Mouse (Mus musculus): ENCODE measurements around the gene Hoxb8. TPM values are rescaled to one million over a fixed set of nuclear protein-coding genes. Genes with fewer than 3 reads are reported as not detected.

Hoxb8 gene
- total RNA-seq, 1 experiment, result 0.18 TPM

- H3K4me3 ChIP-seq (ENCODE audit: insufficient read depth in 1 of 2, low read depth in 1 of 2, low read length in 2 of 2, poor library complexity in 1 of 2, severe bottlenecking in 1 of 2), result no peak overlapping the region
- DNase-seq (ENCODE audit: low read depth, low spot score), result no peak
- no peak overlapping the region for H3K27ac ChIP-seq (ENCODE audit: insufficient read depth, low read depth, low read length, poor library complexity, severe bottlenecking)
- H3K9ac ChIP-seq (ENCODE audit: insufficient read depth, low read depth, low read length, poor library complexity, severe bottlenecking), result no peak overlapping the region
- H3K9me3 ChIP-seq (ENCODE audit: control insufficient read depth, insufficient read depth, low read depth, low read length), result no peaks in the 10 kb centered on the region
- in situ Hi-C loops (cut with MboI; ENCODE audit: low sequenced_read_pairs in 2 of 2, unreplicated experiment in 2 of 2), result loop anchor here in 1 of 2 experiments (5.0 kb wide), 1 partner anchor 43 kb away; the partner anchor contains the start of gene Hoxb8
- no peaks in the 10 kb centered on the region for H3K36me3 ChIP-seq (ENCODE audit: control insufficient read depth, insufficient read depth, low read length, poor library complexity, severe bottlenecking)
- no peaks in the 10 kb centered on the region for H3K4me1 ChIP-seq (ENCODE audit: control insufficient read depth in 2 of 2, insufficient read depth in 2 of 2, low read length in 2 of 2, poor library complexity in 1 of 2)
- TF ChIP-seq HCFC1 (IDR thresholded peaks at IDR 0.05; ENCODE audit: borderline replicate concordance, insufficient read depth, low read length) (no peak), CHD2 (IDR thresholded peaks at IDR 0.05; ENCODE audit: low read depth, low read length) (no peak), ZNF384 (IDR thresholded peaks at IDR 0.05; ENCODE audit: low read depth, low read length) (no peak), MAFK (IDR thresholded peaks at IDR 0.05; ENCODE audit: insufficient read depth, low read depth, low read length) (no peak), ZC3H11A (IDR thresholded peaks at IDR 0.05; ENCODE audit: borderline replicate concordance, low read depth, low read length) (no peak)
Observed at GRCm38 (mm10) chr11:96325747-96326212, 44.1 kb downstream of the Hoxb8 start.

GRCm38 (mm10) chr11:96326705-96327104, 45.0 kb downstream of the Hoxb8 start:
- DNase-seq (ENCODE audit: low read depth, low spot score), result no peak
- Histone ChIP-seq H3K4me1 (ENCODE audit: control insufficient read depth in 2 of 2, insufficient read depth in 2 of 2, low read length in 2 of 2, poor library complexity in 1 of 2) (no peaks in the 10 kb centered on the region), H3K36me3 (ENCODE audit: control insufficient read depth, insufficient read depth, low read length, poor library complexity, severe bottlenecking) (no peaks in the 10 kb centered on the region), H3K9ac (ENCODE audit: insufficient read depth, low read depth, low read length, poor library complexity, severe bottlenecking) (no peak overlapping the region), H3K4me3 (ENCODE audit: insufficient read depth in 1 of 2, low read depth in 1 of 2, low read length in 2 of 2, poor library complexity in 1 of 2, severe bottlenecking in 1 of 2) (no peak overlapping the region), H3K9me3 (ENCODE audit: control insufficient read depth, insufficient read depth, low read depth, low read length) (no peaks in the 10 kb centered on the region), H3K27ac (ENCODE audit: insufficient read depth, low read depth, low read length, poor library complexity, severe bottlenecking) (no peak overlapping the region)
- no peak for TF ChIP-seq HCFC1 (IDR thresholded peaks at IDR 0.05; ENCODE audit: borderline replicate concordance, insufficient read depth, low read length)
- no peak for TF ChIP-seq CHD2 (IDR thresholded peaks at IDR 0.05; ENCODE audit: low read depth, low read length)
- TF ChIP-seq MAFK (IDR thresholded peaks at IDR 0.05; ENCODE audit: insufficient read depth, low read depth, low read length), result no peak
- TF ChIP-seq ZC3H11A (IDR thresholded peaks at IDR 0.05; ENCODE audit: borderline replicate concordance, low read depth, low read length), result no peak
- no peak for TF ChIP-seq ZNF384 (IDR thresholded peaks at IDR 0.05; ENCODE audit: low read depth, low read length)
- in situ Hi-C loops (cut with MboI; ENCODE audit: low sequenced_read_pairs in 2 of 2, unreplicated experiment in 2 of 2), result loop anchor here in 1 of 2 experiments (5.0 kb wide), 1 partner anchor 44 kb away; the partner anchor contains the start of gene Hoxb8

DNA sequence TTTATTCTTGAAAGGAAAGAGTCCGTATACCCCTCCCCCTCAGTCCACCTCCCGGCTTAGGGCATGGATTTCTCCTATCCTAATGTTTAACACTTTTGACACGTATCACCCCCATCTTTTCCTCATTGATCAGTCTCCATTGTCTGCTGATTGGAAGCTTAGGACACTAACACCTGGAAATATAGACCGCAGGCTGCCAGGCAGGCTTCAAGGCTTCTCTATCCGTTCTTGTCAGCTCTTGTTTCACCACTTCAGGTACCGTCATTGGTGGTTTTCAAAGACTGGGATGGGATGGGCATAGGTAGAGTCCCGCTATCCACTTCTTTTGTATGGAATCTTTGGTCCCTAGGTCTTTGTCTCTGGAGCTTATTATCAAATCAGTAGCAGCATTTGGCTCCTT, 45.4 kb downstream of the Hoxb8 start:
- no peak overlapping the region for H3K4me3 ChIP-seq (ENCODE audit: insufficient read depth in 1 of 2, low read depth in 1 of 2, low read length in 2 of 2, poor library complexity in 1 of 2, severe bottlenecking in 1 of 2)
- H3K9me3 ChIP-seq (ENCODE audit: control insufficient read depth, insufficient read depth, low read depth, low read length), result no peaks in the 10 kb centered on the region
- no peaks in the 10 kb centered on the region for H3K36me3 ChIP-seq (ENCODE audit: control insufficient read depth, insufficient read depth, low read length, poor library complexity, severe bottlenecking)
- no peak for DNase-seq (ENCODE audit: low read depth, low spot score)
- H3K9ac ChIP-seq (ENCODE audit: insufficient read depth, low read depth, low read length, poor library complexity, severe bottlenecking), result no peak overlapping the region
- no peak for TF ChIP-seq ZNF384 (IDR thresholded peaks at IDR 0.05; ENCODE audit: low read depth, low read length)
- TF ChIP-seq ZC3H11A (IDR thresholded peaks at IDR 0.05; ENCODE audit: borderline replicate concordance, low read depth, low read length), result no peak
- no peak for TF ChIP-seq CHD2 (IDR thresholded peaks at IDR 0.05; ENCODE audit: low read depth, low read length)
- TF ChIP-seq MAFK (IDR thresholded peaks at IDR 0.05; ENCODE audit: insufficient read depth, low read depth, low read length), result no peak
- TF ChIP-seq HCFC1 (IDR thresholded peaks at IDR 0.05; ENCODE audit: borderline replicate concordance, insufficient read depth, low read length), result no peak
- H3K4me1 ChIP-seq (ENCODE audit: control insufficient read depth in 2 of 2, insufficient read depth in 2 of 2, low read length in 2 of 2, poor library complexity in 1 of 2), result no peaks in the 10 kb centered on the region
- in situ Hi-C loops (cut with MboI; ENCODE audit: low sequenced_read_pairs in 2 of 2, unreplicated experiment in 2 of 2), result loop anchor here in 1 of 2 experiments (5.0 kb wide), 1 partner anchor 45 kb away; the partner anchor contains the start of gene Hoxb8
- H3K27ac ChIP-seq (ENCODE audit: insufficient read depth, low read depth, low read length, poor library complexity, severe bottlenecking), result no peak overlapping the region

DNA sequence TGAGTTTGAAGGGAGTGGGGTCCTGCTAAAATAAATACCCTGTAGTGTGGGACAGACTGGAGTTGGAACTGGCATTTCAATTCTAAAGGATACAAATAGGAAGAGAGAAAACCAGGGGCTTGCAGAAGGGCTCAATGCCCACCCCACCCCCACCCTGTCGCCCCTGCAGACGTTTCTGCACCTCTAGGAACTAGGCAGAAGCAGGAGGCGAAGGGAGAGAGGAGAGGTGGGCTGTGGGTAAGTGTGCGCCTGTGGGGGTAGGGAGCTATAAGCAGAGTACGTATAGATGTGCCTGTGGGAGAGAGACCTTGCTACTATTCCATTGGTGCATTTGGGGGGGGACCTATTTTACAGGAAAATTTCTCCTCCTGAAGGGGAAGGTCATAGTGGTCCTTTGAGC, 46.0 kb downstream of the Hoxb8 start:
- in situ Hi-C loops (cut with MboI; ENCODE audit: low sequenced_read_pairs in 2 of 2, unreplicated experiment in 2 of 2), result loop anchor here in 1 of 2 experiments (5.0 kb wide), 1 partner anchor 45 kb away; the partner anchor contains the start of gene Hoxb8
- no peaks in the 10 kb centered on the region for H3K36me3 ChIP-seq (ENCODE audit: control insufficient read depth, insufficient read depth, low read length, poor library complexity, severe bottlenecking)
- no peak overlapping the region for H3K4me3 ChIP-seq (ENCODE audit: insufficient read depth in 1 of 2, low read depth in 1 of 2, low read length in 2 of 2, poor library complexity in 1 of 2, severe bottlenecking in 1 of 2)
- no peaks in the 10 kb centered on the region for H3K9me3 ChIP-seq (ENCODE audit: control insufficient read depth, insufficient read depth, low read depth, low read length)
- TF ChIP-seq ZNF384 (IDR thresholded peaks at IDR 0.05; ENCODE audit: low read depth, low read length) (no peak), MAFK (IDR thresholded peaks at IDR 0.05; ENCODE audit: insufficient read depth, low read depth, low read length) (no peak), CHD2 (IDR thresholded peaks at IDR 0.05; ENCODE audit: low read depth, low read length) (no peak), ZC3H11A (IDR thresholded peaks at IDR 0.05; ENCODE audit: borderline replicate concordance, low read depth, low read length) (no peak), HCFC1 (IDR thresholded peaks at IDR 0.05; ENCODE audit: borderline replicate concordance, insufficient read depth, low read length) (no peak)
- DNase-seq (ENCODE audit: low read depth, low spot score), result no peak
- H3K9ac ChIP-seq (ENCODE audit: insufficient read depth, low read depth, low read length, poor library complexity, severe bottlenecking), result no peak overlapping the region
- H3K27ac ChIP-seq (ENCODE audit: insufficient read depth, low read depth, low read length, poor library complexity, severe bottlenecking), result no peak overlapping the region
- H3K4me1 ChIP-seq (ENCODE audit: control insufficient read depth in 2 of 2, insufficient read depth in 2 of 2, low read length in 2 of 2, poor library complexity in 1 of 2), result no peaks in the 10 kb centered on the region
